Mouse (Mus musculus): ENCODE data around the gene Frmd4b. TPM values are rescaled to one million over a fixed set of nuclear protein-coding genes. Genes with fewer than 3 reads are reported as not detected.

Gene Frmd4b
- total and polyA plus RNA-seq, 3 experiments = 0.13 to 0.70 (median 0.13) TPM

- TF ChIP-seq BHLHE40 (IDR thresholded peaks at IDR 0.05; ENCODE audit: low read depth, low read length) (no peak), ZC3H11A (IDR thresholded peaks at IDR 0.05; ENCODE audit: low read depth, low read length) (no peak), ZKSCAN1 (IDR thresholded peaks at IDR 0.05; ENCODE audit: borderline replicate concordance, low read depth, low read length) (no peak), CTCF (conservative IDR thresholded peaks at IDR 0.05 in 1 of 2, IDR thresholded peaks at IDR 0.05 in 1 of 2; ENCODE audit: low read depth in 2 of 2, low read length in 2 of 2) (no peak), UBTF (IDR thresholded peaks at IDR 0.05; ENCODE audit: low read depth, low read length) (no peak), MEF2A (IDR thresholded peaks at IDR 0.05; ENCODE audit: borderline replicate concordance, low read depth, low read length) (no peak), EP300 (IDR thresholded peaks at IDR 0.05; ENCODE audit: low read length) (no peak), MAZ (IDR thresholded peaks at IDR 0.05; ENCODE audit: low read depth, low read length) (no peak)
- no peak overlapping the region for H3K27ac ChIP-seq (ENCODE audit: insufficient read depth, low read depth)
- in situ Hi-C loops (cut with MboI; ENCODE audit: low pct_ligation_motif_present, low pct_unique_long_range_greater_than_20kb, low sequenced_read_pairs) (loop anchor here (10.0 to 25.0 kb wide), 2 partner anchors 252 to 465 kb away; no protein-coding TSS in a partner anchor), dilution Hi-C loops (cut with MboI; ENCODE audit: extremely low pct_ligation_motif_present, extremely low pct_unique_long_range_greater_than_20kb, low sequenced_read_pairs) (no loop called here)
- no peak overlapping the region for H3K4me3 ChIP-seq (replicated peaks in 1 of 3; ENCODE audit: low read depth in 2 of 3, low read length in 2 of 3, poor library complexity in 1 of 3)
- no peak overlapping the region for H3K4me2 ChIP-seq (ENCODE audit: insufficient read depth, low read depth, poor library complexity, severe bottlenecking)
- H3K9ac ChIP-seq (ENCODE audit: insufficient read depth, low read depth) = no peak overlapping the region
- DNase-seq (ENCODE audit: extremely low read depth) = no peak
- H3K9me3 ChIP-seq (replicated peaks; ENCODE audit: low read length) = no peaks in the 10 kb centered on the region
- no peaks in the 10 kb centered on the region for H3K79me2 ChIP-seq (replicated peaks; ENCODE audit: control insufficient read depth, extremely low read depth, insufficient read depth, poor library complexity, severe bottlenecking)
- H3K27me3 ChIP-seq (replicated peaks) = no peaks in the 10 kb centered on the region
- no peaks in the 10 kb centered on the region for H3K36me3 ChIP-seq (replicated peaks in 1 of 2; ENCODE audit: control insufficient read depth in 1 of 2, insufficient read depth in 1 of 2, low read length in 1 of 2)
- H3K4me1 ChIP-seq (ENCODE audit: control insufficient read depth in 1 of 2, insufficient read depth in 2 of 2) = peaks cover 3 to 7% of the 10 kb centered on the region in 2 experiments; a peak in 2 of 4 replicates
Measured at GRCm38 (mm10) chr6:97272349-97272748, 345.0 kb downstream of the Frmd4b start.

GRCm38 (mm10) chr6:97269596-97269995 lies 347.7 kb downstream of the Frmd4b start:
- H3K79me2 ChIP-seq (replicated peaks; ENCODE audit: control insufficient read depth, extremely low read depth, insufficient read depth, poor library complexity, severe bottlenecking) = no peaks in the 10 kb centered on the region
- in situ Hi-C loops (cut with MboI; ENCODE audit: low pct_ligation_motif_present, low pct_unique_long_range_greater_than_20kb, low sequenced_read_pairs) = loop anchor here (25.0 kb wide), 1 partner anchor 468 kb away; no protein-coding TSS in a partner anchor

GRCm38 (mm10) chr6:97267132-97267531 lies 350.2 kb downstream of the Frmd4b start:
- Histone ChIP-seq H3K27ac (ENCODE audit: insufficient read depth, low read depth) (no peak overlapping the region), H3K4me1 (ENCODE audit: control insufficient read depth in 1 of 2, insufficient read depth in 2 of 2) (no peaks in the 10 kb centered on the region), H3K4me3 (replicated peaks in 1 of 3; ENCODE audit: low read depth in 2 of 3, low read length in 2 of 3, poor library complexity in 1 of 3) (no peak overlapping the region), H3K4me2 (ENCODE audit: insufficient read depth, low read depth, poor library complexity, severe bottlenecking) (no peak overlapping the region), H3K36me3 (replicated peaks in 1 of 2; ENCODE audit: control insufficient read depth in 1 of 2, insufficient read depth in 1 of 2, low read length in 1 of 2) (no peaks in the 10 kb centered on the region), H3K9me3 (replicated peaks; ENCODE audit: low read length) (no peaks in the 10 kb centered on the region), H3K27me3 (replicated peaks) (no peaks in the 10 kb centered on the region), H3K79me2 (replicated peaks; ENCODE audit: control insufficient read depth, extremely low read depth, insufficient read depth, poor library complexity, severe bottlenecking) (no peaks in the 10 kb centered on the region), H3K9ac (ENCODE audit: insufficient read depth, low read depth) (no peak overlapping the region)
- in situ Hi-C loops (cut with MboI; ENCODE audit: low pct_ligation_motif_present, low pct_unique_long_range_greater_than_20kb, low sequenced_read_pairs) = loop anchor here (25.0 kb wide), 1 partner anchor 470 kb away; no protein-coding TSS in a partner anchor
- dilution Hi-C loops (cut with MboI; ENCODE audit: extremely low pct_ligation_motif_present, extremely low pct_unique_long_range_greater_than_20kb, low sequenced_read_pairs) = no loop called here
- no peak for DNase-seq (ENCODE audit: extremely low read depth)
- TF ChIP-seq RCOR1 (conservative IDR thresholded peaks at IDR 0.05; ENCODE audit: low read depth, low read length) = no peak
- no peak for TF ChIP-seq GABPA (IDR thresholded peaks at IDR 0.05; ENCODE audit: insufficient replicate concordance, low read depth, low read length)
- no peak for TF ChIP-seq HCFC1 (IDR thresholded peaks at IDR 0.05; ENCODE audit: low read depth, low read length)
- TF ChIP-seq UBTF (IDR thresholded peaks at IDR 0.05; ENCODE audit: low read depth, low read length) = no peak
- no peak for TF ChIP-seq KAT2A (IDR thresholded peaks at IDR 0.05; ENCODE audit: insufficient replicate concordance, low read length)
- TF ChIP-seq ETS1 (conservative IDR thresholded peaks at IDR 0.05; ENCODE audit: low read depth, low read length) = no peak
- TF ChIP-seq MAX (IDR thresholded peaks at IDR 0.05; ENCODE audit: low read length) = no peak
- TF ChIP-seq IRF4 (IDR thresholded peaks at IDR 0.05; ENCODE audit: low read depth, low read length) = no peak
- TF ChIP-seq USF2 (conservative IDR thresholded peaks at IDR 0.05; ENCODE audit: low read depth, low read length) = no peak
- TF ChIP-seq MAZ (IDR thresholded peaks at IDR 0.05; ENCODE audit: low read depth, low read length) = no peak
- no peak for TF ChIP-seq NELFE (IDR thresholded peaks at IDR 0.05; ENCODE audit: low read depth, low read length)
- no peak for TF ChIP-seq POLR2AphosphoS2 (IDR thresholded peaks at IDR 0.05; ENCODE audit: low read depth, low read length)
- no peak for TF ChIP-seq ELF1 (IDR thresholded peaks at IDR 0.05; ENCODE audit: low read depth, low read length)
- no peak for TF ChIP-seq POLR2A (IDR thresholded peaks at IDR 0.05; ENCODE audit: low read depth, low read length)
- TF ChIP-seq MYC (IDR thresholded peaks at IDR 0.05; ENCODE audit: low read depth, low read length) = no peak
- no peak for TF ChIP-seq CHD1 (IDR thresholded peaks at IDR 0.05; ENCODE audit: low read depth, low read length)
- TF ChIP-seq JUND (conservative IDR thresholded peaks at IDR 0.05; ENCODE audit: low read depth, low read length) = no peak
- no peak for TF ChIP-seq PAX5 (IDR thresholded peaks at IDR 0.05; ENCODE audit: low read length)

More at GRCm38 (mm10) chr6:97269596-97269995, 347.7 kb downstream of the Frmd4b start:
- Histone ChIP-seq H3K9me3 (replicated peaks; ENCODE audit: low read length) (no peaks in the 10 kb centered on the region), H3K27me3 (replicated peaks) (no peaks in the 10 kb centered on the region), H3K27ac (ENCODE audit: insufficient read depth, low read depth) (no peak overlapping the region), H3K4me1 (ENCODE audit: control insufficient read depth in 1 of 2, insufficient read depth in 2 of 2) (0 out of 4 replicates have a peak, but pooled peaks cover 0 to 2% of the 10 kb centered on the region in 2 experiments), H3K9ac (ENCODE audit: insufficient read depth, low read depth) (no peak overlapping the region), H3K4me2 (ENCODE audit: insufficient read depth, low read depth, poor library complexity, severe bottlenecking) (no peak overlapping the region), H3K36me3 (replicated peaks in 1 of 2; ENCODE audit: control insufficient read depth in 1 of 2, insufficient read depth in 1 of 2, low read length in 1 of 2) (no peaks in the 10 kb centered on the region), H3K4me3 (replicated peaks in 1 of 3; ENCODE audit: low read depth in 2 of 3, low read length in 2 of 3, poor library complexity in 1 of 3) (no peak overlapping the region)
- TF ChIP-seq RAD21 (IDR thresholded peaks at IDR 0.05; ENCODE audit: low read depth, low read length) (no peak), MAZ (IDR thresholded peaks at IDR 0.05; ENCODE audit: low read depth, low read length) (no peak), MXI1 (IDR thresholded peaks at IDR 0.05; ENCODE audit: low read depth, low read length) (no peak), KAT2A (IDR thresholded peaks at IDR 0.05; ENCODE audit: insufficient replicate concordance, low read length) (no peak), TCF12 (IDR thresholded peaks at IDR 0.05; ENCODE audit: low read depth, low read length) (no peak), ELF1 (IDR thresholded peaks at IDR 0.05; ENCODE audit: low read depth, low read length) (no peak), IRF4 (IDR thresholded peaks at IDR 0.05; ENCODE audit: low read depth, low read length) (no peak), JUND (conservative IDR thresholded peaks at IDR 0.05; ENCODE audit: low read depth, low read length) (no peak), GABPA (IDR thresholded peaks at IDR 0.05; ENCODE audit: insufficient replicate concordance, low read depth, low read length) (no peak)
- dilution Hi-C loops (cut with MboI; ENCODE audit: extremely low pct_ligation_motif_present, extremely low pct_unique_long_range_greater_than_20kb, low sequenced_read_pairs) = no loop called here
- no peak for DNase-seq (ENCODE audit: extremely low read depth)

Data from CH12.LX (cell line).